Mouse (Mus musculus): ENCODE measurements around the gene Dlg5. TPM values are rescaled to one million over a fixed set of nuclear protein-coding genes. Genes with fewer than 3 reads are reported as not detected.

Dlg5 gene
- polyA plus RNA-seq, 1 experiment from 2014 or later = 5.7 TPM

DNA sequence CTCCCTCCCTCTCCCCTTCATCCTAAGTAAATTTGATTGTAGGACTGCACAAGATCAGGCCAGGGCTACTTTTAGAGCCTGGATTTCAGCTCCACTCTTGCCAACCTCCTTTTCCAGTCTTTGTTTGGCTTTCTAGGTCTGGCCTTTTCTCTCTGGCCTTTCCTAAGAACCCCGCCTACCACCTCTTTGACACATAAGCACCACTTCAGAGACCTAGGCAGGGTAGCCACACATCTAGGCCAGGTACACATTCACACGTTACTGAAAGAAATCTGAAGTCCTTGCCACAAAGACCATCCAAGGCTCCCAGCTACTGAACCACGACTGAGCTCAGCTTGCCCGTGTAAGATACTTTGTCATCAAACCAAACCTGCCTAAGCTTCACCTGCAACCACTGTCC lies 14.7 kb upstream of the Dlg5 start:
- ATAC-seq (replicated peaks; ENCODE audit: insufficient number of reproducible peaks, insufficient read depth, low FRiP score, low read depth) = no peak

DNA sequence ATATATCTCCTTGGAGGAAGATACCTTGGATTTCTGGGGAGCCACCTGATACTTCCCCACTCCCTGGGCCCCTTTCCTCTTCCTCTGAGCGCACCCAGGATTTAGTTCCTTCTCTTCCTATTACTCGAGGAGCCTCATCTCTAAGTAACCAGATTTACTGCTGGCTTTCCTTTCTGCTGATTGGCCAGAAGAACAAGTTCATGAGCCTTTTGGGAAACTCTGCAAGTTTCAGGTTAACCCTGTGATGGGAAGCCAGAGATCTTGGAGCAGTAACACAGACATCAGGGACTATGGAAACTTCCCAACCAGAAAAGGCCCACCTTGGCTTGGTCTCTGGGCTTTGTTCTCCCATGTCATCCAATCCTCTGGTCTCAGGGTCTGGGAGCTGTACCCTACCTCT lies 10.2 kb upstream of the Dlg5 start:
- Histone ChIP-seq H3K9ac (no peak overlapping the region), H3K36me3 (no peaks in the 10 kb centered on the region), H3K4me1 (replicated peaks) (peaks cover 18% of the 10 kb centered on the region), H3K27me3 (no peaks in the 10 kb centered on the region), H3K4me2 (no peak overlapping the region), H3K27ac (no peak overlapping the region), H3K4me3 (no peak overlapping the region), H3K9me3 (replicated peaks) (no peaks in the 10 kb centered on the region)
- 68% methylated on average over 2 of the region's 2 CpGs for WGBS
- ATAC-seq (replicated peaks; ENCODE audit: insufficient number of reproducible peaks, insufficient read depth, low FRiP score, low read depth) = no peak

More for the DNA sequence above, 14.7 kb upstream of the Dlg5 start:
- H3K4me1 ChIP-seq (replicated peaks) = no peaks in the 10 kb centered on the region
- no peak overlapping the region for H3K4me3 ChIP-seq
- H3K27ac ChIP-seq = no peak overlapping the region
- H3K36me3 ChIP-seq = no peaks in the 10 kb centered on the region
- H3K9me3 ChIP-seq (replicated peaks) = no peaks in the 10 kb centered on the region
- H3K27me3 ChIP-seq = no peaks in the 10 kb centered on the region
- 68% methylated on average over 4 of the region's 4 CpGs for WGBS
- no peak overlapping the region for H3K9ac ChIP-seq
- no peak overlapping the region for H3K4me2 ChIP-seq

DNA sequence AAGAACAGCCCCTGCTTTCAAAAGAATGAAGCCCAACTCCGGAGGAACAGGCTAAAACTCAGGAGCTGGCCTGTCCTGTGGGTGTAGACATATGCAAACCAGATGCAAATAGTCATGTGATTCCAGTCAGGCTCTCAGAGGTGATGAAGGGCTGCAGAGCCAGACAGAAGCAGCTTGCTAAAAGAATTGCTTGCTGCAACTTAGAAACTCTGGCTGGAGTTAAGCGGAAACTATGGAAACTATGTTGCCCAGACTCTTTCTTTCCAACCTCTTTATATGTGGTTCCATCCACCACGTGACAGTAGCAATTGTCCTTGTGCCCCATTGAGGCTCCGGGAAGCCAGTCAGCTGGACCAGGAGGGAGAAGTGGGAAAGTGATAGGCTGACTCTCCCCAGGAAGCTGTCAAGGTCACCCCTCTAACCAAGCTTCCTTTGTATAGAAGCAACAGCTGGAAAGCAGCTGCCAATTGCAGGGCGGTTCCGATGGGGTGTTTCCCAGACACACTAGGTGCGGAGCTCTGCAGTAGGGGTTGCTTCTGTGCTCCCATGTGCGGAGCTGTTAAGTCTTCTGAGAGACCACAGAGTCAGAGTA lies 8.0 kb upstream of the Dlg5 start:
- H3K4me1 ChIP-seq (replicated peaks) = peaks cover 18% of the 10 kb centered on the region
- no peak overlapping the region for H3K9ac ChIP-seq
- ATAC-seq (replicated peaks; ENCODE audit: insufficient number of reproducible peaks, insufficient read depth, low FRiP score, low read depth) = peak; percentile 87
- peak overlapping the region; percentile 12; the same call in 1 of the 2 replicates for H3K4me3 ChIP-seq
- H3K36me3 ChIP-seq = no peaks in the 10 kb centered on the region
- H3K27me3 ChIP-seq = no peaks in the 10 kb centered on the region
- H3K4me2 ChIP-seq = peak overlapping the region; percentile 46
- H3K9me3 ChIP-seq (replicated peaks) = no peaks in the 10 kb centered on the region
- WGBS = 4% methylated on average over 8 of the region's 8 CpGs
- H3K27ac ChIP-seq = peak overlapping the region; percentile 88

DNA sequence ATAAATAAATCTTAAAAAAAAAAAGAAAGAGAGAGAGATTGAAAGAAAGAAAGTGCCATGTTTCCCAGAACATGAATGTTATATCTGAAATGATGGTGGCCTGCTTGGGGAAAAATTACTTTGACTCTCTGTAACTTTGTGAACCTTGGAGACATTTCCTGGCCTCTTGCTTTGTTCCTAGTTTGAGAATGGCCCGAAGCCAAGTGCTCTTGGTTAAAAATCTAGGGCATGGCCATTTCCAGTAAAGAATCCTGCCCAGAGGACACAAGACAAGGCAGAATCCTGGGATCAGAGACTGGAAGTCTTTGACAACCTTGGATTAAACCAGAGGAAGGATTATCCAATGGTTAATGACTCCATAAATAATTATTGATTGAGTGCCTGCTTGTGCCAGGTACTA lies 5.6 kb upstream of the Dlg5 start:
- no peaks in the 10 kb centered on the region for H3K9me3 ChIP-seq (replicated peaks)
- no peak overlapping the region for H3K4me3 ChIP-seq
- no peak overlapping the region for H3K4me2 ChIP-seq
- no peak for ATAC-seq (replicated peaks; ENCODE audit: insufficient number of reproducible peaks, insufficient read depth, low FRiP score, low read depth)
- H3K9ac ChIP-seq = no peak overlapping the region
- H3K36me3 ChIP-seq = no peaks in the 10 kb centered on the region
- peaks cover 18% of the 10 kb centered on the region for H3K4me1 ChIP-seq (replicated peaks)
- H3K27me3 ChIP-seq = no peaks in the 10 kb centered on the region
- WGBS = 67% methylated on average over 1 of the region's 1 CpGs
- no peak overlapping the region for H3K27ac ChIP-seq

DNA sequence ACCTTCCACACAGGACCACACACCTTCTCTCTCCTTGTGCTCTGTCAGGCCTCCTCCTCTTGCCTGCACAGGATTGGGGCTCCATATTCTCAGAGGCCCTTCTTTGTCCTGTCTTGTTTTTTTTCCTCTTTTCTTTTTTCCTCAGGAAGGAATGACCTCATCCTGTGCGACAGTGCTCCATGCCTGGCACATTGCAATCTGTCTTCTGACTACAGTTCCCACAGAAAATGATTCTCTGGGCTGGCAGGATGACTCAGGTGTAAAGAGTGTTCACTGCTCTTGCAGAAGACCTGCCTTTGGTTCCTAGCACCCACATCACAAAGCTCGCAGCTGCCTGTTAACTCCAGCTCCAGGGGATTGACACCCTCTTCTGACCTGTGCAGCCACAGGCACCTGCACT lies 4.2 kb upstream of the Dlg5 start:
- H3K4me1 ChIP-seq (replicated peaks) = peaks cover 23% of the 10 kb centered on the region
- H3K4me2 ChIP-seq = no peak overlapping the region
- H3K4me3 ChIP-seq = no peak overlapping the region
- 45% methylated on average over 2 of the region's 2 CpGs for WGBS
- no peak overlapping the region for H3K9ac ChIP-seq
- H3K27me3 ChIP-seq = no peaks in the 10 kb centered on the region
- H3K9me3 ChIP-seq (replicated peaks) = no peaks in the 10 kb centered on the region
- H3K27ac ChIP-seq = no peak overlapping the region
- no peaks in the 10 kb centered on the region for H3K36me3 ChIP-seq
- ATAC-seq (replicated peaks; ENCODE audit: insufficient number of reproducible peaks, insufficient read depth, low FRiP score, low read depth) = no peak

DNA sequence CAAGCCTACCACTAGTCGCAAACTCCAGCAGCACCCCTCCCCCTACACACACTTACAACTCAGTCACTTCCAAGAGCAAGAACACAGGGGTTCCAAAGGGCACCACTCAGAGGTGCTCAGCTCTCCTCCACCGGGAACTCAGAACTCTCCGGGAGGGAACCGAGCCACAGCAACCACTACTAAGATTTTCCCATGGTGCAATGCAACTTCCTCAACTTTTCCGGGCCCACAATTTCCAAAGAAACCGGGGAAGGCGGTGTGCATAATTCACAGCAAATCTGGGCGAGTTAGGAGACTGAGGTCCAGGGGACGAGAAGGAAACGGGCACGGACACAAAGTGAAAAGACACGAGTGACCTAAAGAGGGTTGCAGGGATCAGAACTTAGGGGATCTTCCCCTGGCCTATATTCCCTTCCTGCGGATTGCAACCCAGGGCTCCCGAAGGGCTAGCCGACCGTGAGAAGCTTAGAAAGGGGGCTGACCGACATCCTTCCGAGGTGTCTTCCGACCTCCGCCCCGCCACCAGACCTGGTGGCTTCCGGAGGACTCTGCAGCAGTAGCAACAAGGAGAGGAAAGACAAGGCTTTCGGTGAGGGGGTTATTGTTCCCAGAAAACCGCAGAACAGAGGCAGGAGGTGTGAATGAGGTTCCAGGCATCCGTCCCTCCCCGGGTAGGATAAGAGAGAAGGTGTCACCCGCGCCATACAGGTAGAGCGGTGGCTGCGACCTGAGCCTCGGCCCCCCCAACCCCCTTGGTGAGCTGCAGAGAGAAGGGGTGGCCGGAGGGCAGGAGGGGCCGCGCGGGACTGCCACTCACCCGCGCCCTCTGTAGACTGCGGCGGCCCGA lies 1.2 kb downstream of the Dlg5 start:
- ATAC-seq (replicated peaks; ENCODE audit: insufficient number of reproducible peaks, insufficient read depth, low FRiP score, low read depth) = peak; percentile 45; the same call in 1 of the 2 replicates
- Histone ChIP-seq H3K4me1 (replicated peaks) (peaks cover 18% of the 10 kb centered on the region), H3K9ac (peak overlapping the region; percentile 91), H3K4me3 (peak overlapping the region; percentile 83), H3K27ac (peak overlapping the region; percentile 93), H3K27me3 (no peaks in the 10 kb centered on the region), H3K36me3 (no peaks in the 10 kb centered on the region), H3K9me3 (replicated peaks) (no peaks in the 10 kb centered on the region), H3K4me2 (peak overlapping the region; percentile 89)
- WGBS = under 1% methylated on average over 40 of the region's 40 CpGs

- WGBS = 86% methylated on average over 2 of the region's 2 CpGs
Observed at GRCm38 (mm10) chr14:24242016-24242415, 3.7 kb downstream of the Dlg5 start.

DNA sequence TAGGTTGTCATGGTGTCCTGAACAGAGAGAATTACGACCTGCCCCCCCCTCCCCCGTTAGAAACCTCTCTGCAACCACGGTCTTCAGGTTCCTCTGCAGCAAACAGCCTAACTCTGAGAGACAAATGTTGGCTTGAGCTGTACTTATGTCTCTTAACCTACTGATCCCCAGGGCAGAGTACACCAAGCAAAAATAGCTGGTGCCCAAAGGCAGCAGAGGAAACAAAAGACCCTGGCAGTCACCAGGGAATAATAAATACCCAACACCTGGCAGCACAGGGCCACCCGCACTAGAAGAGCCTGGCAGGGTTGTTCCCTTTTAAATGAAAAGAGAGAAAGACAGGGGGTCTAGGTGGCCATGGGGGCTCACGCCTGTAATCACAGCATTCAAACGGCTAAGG lies 4.9 kb downstream of the Dlg5 start:
- WGBS = 81% methylated on average over 6 of the region's 6 CpGs
- H3K4me3 ChIP-seq = no peak overlapping the region
- H3K9ac ChIP-seq = no peak overlapping the region
- H3K27me3 ChIP-seq = no peaks in the 10 kb centered on the region
- H3K9me3 ChIP-seq (replicated peaks) = no peaks in the 10 kb centered on the region
- H3K4me1 ChIP-seq (replicated peaks) = peaks cover 31% of the 10 kb centered on the region
- ATAC-seq (replicated peaks; ENCODE audit: insufficient number of reproducible peaks, insufficient read depth, low FRiP score, low read depth) = no peak
- no peak overlapping the region for H3K4me2 ChIP-seq
- no peak overlapping the region for H3K27ac ChIP-seq
- H3K36me3 ChIP-seq = no peaks in the 10 kb centered on the region

More at GRCm38 (mm10) chr14:24242016-24242415, 3.7 kb downstream of the Dlg5 start:
- Histone ChIP-seq H3K4me1 (replicated peaks) (peaks cover 32% of the 10 kb centered on the region), H3K9me3 (replicated peaks) (no peaks in the 10 kb centered on the region), H3K36me3 (no peaks in the 10 kb centered on the region), H3K4me2 (no peak overlapping the region), H3K4me3 (no peak overlapping the region), H3K9ac (no peak overlapping the region), H3K27me3 (no peaks in the 10 kb centered on the region), H3K27ac (no peak overlapping the region)
- no peak for ATAC-seq (replicated peaks; ENCODE audit: insufficient number of reproducible peaks, insufficient read depth, low FRiP score, low read depth)

GRCm38 (mm10) chr14:24239651-24240050 lies 6.1 kb downstream of the Dlg5 start:
- no peak overlapping the region for H3K4me3 ChIP-seq
- 76% methylated on average over 11 of the region's 11 CpGs for WGBS
- H3K4me1 ChIP-seq (replicated peaks) = peaks cover 30% of the 10 kb centered on the region
- H3K36me3 ChIP-seq = no peaks in the 10 kb centered on the region
- no peaks in the 10 kb centered on the region for H3K27me3 ChIP-seq
- no peaks in the 10 kb centered on the region for H3K9me3 ChIP-seq (replicated peaks)
- no peak for ATAC-seq (replicated peaks; ENCODE audit: insufficient number of reproducible peaks, insufficient read depth, low FRiP score, low read depth)
- no peak overlapping the region for H3K4me2 ChIP-seq
- no peak overlapping the region for H3K9ac ChIP-seq
- no peak overlapping the region for H3K27ac ChIP-seq

GRCm38 (mm10) chr14:24235954-24236353 lies 9.8 kb downstream of the Dlg5 start:
- Histone ChIP-seq H3K4me3 (no peak overlapping the region), H3K4me2 (no peak overlapping the region), H3K9ac (no peak overlapping the region), H3K9me3 (replicated peaks) (no peaks in the 10 kb centered on the region), H3K36me3 (no peaks in the 10 kb centered on the region), H3K4me1 (replicated peaks) (peaks cover 26% of the 10 kb centered on the region), H3K27me3 (no peaks in the 10 kb centered on the region), H3K27ac (no peak overlapping the region)
- 85% methylated on average over 3 of the region's 3 CpGs for WGBS
- no peak for ATAC-seq (replicated peaks; ENCODE audit: insufficient number of reproducible peaks, insufficient read depth, low FRiP score, low read depth)

- Histone ChIP-seq H3K4me1 (replicated peaks) (peaks cover 28% of the 10 kb centered on the region), H3K4me2 (no peak overlapping the region), H3K27ac (no peak overlapping the region), H3K4me3 (no peak overlapping the region), H3K36me3 (no peaks in the 10 kb centered on the region), H3K9me3 (replicated peaks) (no peaks in the 10 kb centered on the region), H3K9ac (no peak overlapping the region), H3K27me3 (no peaks in the 10 kb centered on the region)
- no peak for ATAC-seq (replicated peaks; ENCODE audit: insufficient number of reproducible peaks, insufficient read depth, low FRiP score, low read depth)
- 69% methylated on average over 2 of the region's 2 CpGs for WGBS
Observed at GRCm38 (mm10) chr14:24234411-24234810, 11.3 kb downstream of the Dlg5 start.
